Mouse (Mus musculus) embryonic fibroblast, embryonic 13.5 days (primary cell): ENCODE data around the gene Rarb.

Source experiments
- CTCF ChIP-seq: IDR thresholded peaks from 2 replicates; pipeline ENCODE4 v1.5.1; 2011; ENCODE audit warnings: mild to moderate bottlenecking, control low read depth, low read length, moderate library complexity, borderline replicate concordance; ENCODE audit not compliant: insufficient read depth
- POLR2A ChIP-seq: IDR thresholded peaks from 2 replicates; pipeline ENCODE4 v1.6.1; 2011; ENCODE audit warnings: low read depth, mild to moderate bottlenecking, control low read depth, low read length, moderate library complexity

DNA sequence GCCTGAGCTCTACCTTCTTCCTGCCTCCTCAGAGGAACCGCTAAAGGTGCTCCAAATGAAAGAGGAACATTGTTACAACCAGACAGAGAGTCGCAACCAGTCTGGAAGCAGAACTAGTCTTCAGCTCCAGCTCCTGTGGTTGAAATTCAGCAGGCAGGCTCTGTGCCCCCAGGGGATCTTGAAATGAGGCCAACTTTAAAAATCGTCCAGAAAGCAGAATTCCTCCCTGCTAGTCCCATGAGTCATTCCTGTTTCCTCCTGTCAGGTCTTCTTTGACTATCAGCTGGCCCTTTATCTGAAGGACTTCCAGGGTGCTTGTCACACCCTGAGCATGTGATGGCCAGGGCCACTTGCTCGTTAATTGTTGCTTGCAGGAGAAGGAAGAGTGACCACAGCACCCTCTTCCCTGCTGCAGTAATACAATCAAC, 220.9 kb downstream of the Rarb start:
- TF ChIP-seq CTCF (no peak), POLR2A (no peak)
